Mouse (Mus musculus): ENCODE results near the gene Trim7.

- TF ChIP-seq CTCF (conservative IDR thresholded peaks at IDR 0.05; ENCODE audit: low read length) (no peak), POU5F1 (IDR thresholded peaks at IDR 0.05; ENCODE audit: borderline replicate concordance, low read length) (peak; percentile 28; the same call in 1 of the 2 replicates), NANOG (IDR thresholded peaks at IDR 0.05; ENCODE audit: borderline replicate concordance, low read length) (no peak)
These were observed 2.0 kb downstream of the Trim7 start for GRCm38 (mm10) chr11:48827926-48828325.
